Mouse (Mus musculus): Measurements from ENCODE around the gene Pcnx. TPM values are rescaled to one million over a fixed set of nuclear protein-coding genes. Genes with fewer than 3 reads are reported as not detected.
"Not testable (repeated sequence)": the region's sequence is repeated elsewhere in the genome, so short reads cannot be mapped to it uniquely, and the experiment has no call there.

Pcnx gene
- total RNA-seq, 2 experiments from 2014 or later = 59.0 to 63.6 TPM

DNA sequence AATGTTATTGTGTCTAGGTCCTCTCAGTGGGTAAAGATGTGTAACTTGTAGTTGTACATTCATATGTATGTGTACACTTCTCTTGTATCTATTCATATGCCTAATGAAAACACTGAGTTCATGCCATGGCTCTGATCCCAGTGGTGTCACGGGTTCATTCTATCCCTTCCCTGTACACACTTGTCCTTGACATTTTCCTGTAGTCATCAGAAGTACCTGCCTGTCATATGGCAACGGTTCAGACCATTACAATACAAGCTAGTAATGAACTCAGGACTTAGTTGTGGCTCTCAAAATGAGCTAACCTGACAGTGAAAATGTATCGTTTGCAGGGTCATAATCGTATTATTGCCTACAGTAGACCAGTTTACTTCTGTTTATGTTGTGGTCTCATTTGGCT, 98.5 kb downstream of the Pcnx start:
- peak; percentile 48 to 49 for DNase-seq

GRCm38 (mm10) chr12:81965416-81965815, 105.6 kb downstream of the Pcnx start:
- no peak for DNase-seq

DNA sequence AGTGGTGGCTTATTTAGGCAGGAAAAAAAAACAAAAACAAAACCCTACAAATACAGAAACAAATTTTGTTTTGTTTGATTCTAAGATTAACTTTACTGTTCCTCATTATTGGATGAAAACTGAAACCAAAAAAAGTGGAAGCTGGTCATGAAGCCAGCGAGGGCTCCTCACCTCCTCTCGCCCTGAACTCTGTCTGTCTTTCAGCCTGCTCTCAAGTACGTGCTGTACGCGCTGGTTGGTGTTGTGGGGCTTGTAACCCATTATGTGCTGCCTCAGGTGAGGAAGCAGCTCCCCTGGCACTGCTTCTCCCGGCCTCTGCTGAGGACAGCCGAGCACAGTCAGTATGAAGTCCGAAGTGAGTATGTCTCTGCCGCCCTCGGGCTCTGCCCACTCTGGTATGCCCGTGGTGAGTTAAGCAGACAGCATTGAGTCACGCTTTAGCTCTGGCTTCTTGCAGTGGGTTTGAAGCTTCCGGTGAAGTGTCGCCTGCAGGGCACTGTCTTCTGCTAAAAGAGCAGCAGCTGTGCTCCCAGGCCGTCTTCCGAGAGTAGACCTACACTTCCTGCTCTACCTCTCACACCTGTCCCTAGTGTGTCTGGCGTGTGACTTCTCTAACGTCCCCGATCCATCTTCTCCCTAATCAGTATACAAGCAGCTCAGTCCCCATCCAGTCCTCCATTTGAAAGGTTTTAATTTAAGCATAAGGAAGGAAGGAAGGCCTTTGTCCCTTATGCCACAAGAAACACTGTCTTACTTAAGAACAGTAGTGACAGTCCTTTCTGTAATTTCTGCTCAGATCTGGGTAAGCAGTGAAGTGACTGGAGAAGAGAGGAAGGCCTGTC, 111.4 kb downstream of the Pcnx start:
- peak in 1 of 2 experiments; percentile 17 for DNase-seq

DNA sequence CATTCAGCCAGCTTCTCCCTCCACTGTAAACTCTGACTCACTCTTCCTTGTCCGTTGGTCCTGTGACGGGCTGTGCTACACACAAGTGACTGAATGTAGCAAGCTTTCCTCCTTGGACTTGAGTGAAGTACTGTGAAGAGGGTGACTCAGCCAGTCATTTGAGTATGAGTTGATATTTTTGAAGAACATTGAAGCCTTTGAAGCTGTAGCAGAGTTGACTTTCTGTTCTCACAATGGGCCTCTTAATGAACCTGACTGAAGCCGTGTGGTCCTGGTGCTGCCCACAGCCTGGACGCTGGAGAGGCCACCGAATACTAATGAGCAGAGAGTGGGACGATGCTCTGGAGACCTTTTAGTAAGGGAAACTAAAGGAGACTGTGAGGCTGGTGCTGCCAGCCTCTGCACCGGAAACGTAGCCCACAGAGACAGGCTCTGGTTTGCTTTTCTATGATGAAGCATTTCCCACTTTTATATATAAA, 112.1 kb downstream of the Pcnx start:
- DNase-seq = peak in 1 of 2 experiments; percentile 18

DNA sequence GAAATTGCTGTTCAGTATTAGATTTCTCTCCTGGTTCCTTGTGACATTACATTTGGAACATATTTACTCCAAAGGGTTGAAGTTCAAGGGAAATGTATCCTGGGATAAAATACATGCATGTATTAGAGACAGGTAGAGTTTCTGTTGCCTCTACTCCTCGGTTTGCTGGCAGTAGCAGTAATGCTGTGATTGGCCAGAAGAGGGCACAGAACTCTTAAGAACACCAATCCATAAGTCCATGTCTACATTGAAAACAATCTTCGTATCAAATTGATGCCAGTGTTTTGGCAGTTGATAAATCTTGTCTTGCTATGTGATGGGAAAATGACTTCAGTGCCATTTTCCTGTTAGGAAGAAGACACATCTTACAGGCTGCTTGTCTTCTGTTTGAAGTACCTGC, 115.0 kb downstream of the Pcnx start:
- peak in 1 of 2 experiments; percentile 47 for DNase-seq

DNA sequence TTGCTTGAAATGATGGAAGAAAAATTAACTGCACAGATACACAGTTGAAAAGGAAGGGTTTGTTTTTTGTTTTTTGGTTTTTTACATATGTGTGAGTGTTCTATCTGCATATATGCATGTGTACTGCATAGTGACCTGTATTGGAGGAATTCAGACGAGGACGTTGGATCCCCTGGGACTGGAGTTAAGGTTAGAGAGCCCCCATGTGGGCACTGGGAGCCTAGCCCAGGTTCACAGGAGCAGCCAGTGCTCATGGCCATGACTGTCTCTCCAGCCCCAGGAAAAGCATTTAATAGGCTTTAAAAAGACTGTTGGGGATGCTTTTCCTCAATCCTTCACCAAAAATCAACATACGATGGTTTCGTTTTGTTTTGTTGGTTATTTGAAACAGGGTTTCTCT, 117.5 kb downstream of the Pcnx start:
- DNase-seq = no peak

- DNase-seq = no peak
Measured at GRCm38 (mm10) chr12:81979312-81979711, 119.5 kb downstream of the Pcnx start.

GRCm38 (mm10) chr12:81992106-81992505, 132.3 kb downstream of the Pcnx start:
- no peak for DNase-seq

DNA sequence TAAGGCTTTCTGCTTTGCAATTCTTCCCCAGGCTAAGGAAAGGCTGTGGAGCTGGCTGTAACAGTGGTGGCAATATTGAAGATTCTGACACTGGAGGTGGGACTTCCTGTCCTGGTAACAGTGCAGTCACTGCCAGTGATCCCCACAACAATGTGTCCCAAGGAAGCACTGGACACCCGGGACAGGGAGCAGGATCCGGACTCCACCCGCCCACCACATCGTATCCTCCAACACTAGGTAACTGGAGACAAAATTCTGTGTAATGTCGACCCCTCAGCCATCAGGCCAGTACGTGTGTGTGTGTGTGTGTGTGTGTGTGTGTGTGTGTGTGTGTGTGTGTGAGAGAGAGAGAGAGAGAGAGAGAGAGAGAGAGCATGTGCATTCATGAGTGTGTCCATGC, 133.2 kb downstream of the Pcnx start:
- no peak for DNase-seq

DNA sequence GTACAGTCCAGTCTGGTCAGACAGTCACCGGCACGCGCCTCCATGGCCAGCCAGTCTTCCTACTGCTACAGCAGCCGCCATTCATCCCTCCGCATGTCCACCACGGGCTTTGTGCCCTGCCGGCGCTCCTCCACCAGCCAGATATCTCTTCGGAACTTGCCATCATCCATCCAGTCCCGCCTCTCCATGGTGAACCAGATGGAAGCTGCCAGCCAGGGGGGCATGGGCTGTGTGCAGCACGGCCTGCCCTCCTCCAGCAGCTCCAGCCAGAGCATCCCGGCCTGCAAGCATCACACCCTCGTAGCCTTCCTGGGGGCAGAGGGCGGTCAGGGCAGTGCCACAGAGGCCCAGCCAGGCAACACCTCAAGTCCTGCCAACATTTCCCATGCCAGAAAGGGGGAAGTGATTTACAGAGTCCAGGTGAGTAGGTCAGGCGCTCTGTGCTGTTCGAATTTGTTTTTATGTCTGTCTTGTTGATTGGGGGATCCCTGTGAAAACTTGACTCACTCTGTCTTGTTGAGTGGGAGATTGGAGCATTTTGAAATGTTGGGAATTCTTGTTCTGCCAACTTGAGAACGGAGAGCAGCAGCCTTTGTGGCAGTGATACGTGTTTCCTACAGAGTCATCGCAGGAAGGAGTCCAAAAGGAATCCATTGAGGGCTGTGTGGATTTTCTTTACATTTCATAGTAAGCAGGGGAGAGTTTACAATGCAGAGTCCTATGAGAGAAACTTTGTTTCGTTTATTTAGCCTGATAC, 135.3 kb downstream of the Pcnx start:
- DNase-seq = no peak

DNA sequence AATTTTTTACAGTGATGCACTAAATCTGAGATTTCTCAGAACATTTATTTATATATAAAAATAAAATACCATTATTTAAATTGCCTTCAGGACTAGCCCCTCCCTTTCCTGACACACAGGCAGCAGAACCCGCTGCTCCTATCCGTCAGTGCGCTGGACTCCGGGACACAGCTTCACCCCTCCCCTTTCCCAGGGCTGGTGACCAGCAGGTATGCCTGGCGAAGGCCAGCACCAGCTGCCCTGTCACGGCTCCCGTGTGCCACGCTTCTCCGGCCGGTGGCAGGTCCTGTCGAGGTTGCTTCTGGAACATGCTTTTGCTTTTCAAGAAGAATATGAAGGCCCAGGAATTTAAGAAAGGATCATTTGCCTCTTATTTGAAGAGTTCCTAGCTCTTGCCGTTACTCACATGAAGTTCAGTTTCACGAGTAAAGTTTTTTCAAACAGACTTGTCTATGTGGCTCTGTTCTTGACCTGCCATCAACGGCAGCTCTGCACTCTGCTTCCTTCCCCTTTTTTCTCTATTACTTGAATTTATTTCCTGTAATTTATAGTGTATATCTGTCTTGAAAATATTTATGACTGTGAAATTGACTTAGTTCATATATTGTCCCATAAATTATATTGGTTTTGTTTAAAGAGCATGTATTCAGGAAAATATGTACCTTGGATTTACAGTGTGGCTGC, 137.0 kb downstream of the Pcnx start:
- no peak for DNase-seq

DNA sequence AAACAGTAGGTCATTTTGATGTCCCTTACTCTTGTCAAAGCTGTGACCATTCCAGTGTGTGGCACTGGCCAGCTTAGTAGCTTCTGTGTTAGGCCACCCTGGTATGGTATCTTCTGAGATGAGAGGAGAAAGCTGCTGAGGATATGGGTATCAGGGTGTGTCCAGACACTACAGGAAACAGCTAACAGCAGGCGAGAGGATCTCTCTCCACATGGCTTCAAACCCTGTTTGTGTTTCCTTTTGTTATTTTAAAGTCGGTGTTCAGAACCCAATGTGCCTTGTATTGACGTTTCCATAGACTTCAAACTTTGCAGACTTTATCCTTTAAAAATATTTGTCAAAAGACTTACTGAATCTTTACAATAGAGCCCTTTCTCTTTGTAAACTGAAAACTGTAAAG, 137.7 kb downstream of the Pcnx start:
- no peak for DNase-seq

DNA sequence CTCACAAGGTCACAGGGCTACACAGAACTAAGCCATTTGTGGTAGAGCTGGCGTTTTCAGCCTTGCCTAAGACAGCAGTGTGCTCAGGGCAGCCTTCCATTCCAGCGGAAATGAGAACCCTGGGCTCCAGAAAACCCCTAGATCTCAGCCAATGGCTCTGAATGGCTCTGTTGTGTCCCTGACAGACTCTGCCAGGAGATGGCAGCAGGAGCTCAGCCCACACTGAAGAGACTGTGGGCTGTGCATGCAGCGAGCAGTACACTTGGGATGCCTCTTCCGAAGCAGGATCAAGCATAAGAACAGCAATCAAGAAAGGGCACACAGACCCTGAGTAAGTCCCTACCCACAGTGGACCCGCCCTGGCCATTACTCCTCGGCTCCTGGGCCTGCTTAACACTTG, 142.9 kb downstream of the Pcnx start:
- not testable (repeated sequence) for DNase-seq

DNA sequence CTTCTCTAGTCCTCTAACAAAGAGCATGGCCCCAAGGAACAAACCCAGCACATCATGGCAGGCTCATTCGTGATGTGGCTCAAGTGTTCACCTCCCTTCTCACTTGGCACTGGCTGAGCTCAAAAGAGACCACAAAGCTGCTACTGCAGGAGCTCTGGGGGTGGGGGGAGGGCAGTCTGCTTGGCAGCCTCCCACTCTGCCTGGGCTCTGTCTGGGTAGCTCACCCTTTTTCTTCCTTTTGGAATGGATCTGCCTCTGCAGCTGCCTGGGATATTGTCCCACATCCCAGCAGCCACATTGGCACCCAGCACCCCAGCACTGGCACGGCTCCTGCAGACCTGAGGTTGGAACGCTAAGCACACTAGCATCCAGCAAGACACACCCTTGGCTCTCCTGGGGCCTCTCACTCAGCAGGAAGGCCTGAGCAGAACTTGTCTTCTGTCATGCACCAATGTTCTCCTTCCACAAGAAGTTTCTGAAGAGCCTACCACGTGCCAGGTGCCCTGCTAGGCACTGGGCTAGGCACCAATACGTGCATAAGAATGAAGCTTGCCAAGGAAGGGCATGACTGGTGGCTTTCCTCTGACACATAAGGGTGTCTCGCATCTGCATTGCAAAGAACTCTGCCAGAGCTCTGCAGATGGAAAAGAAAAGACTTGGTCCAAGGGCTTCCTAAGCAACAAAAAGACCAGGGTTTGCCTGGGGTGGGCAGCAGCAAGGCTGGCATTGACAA, 166.2 kb downstream of the Pcnx start:
- DNase-seq = not testable (repeated sequence)

DNA sequence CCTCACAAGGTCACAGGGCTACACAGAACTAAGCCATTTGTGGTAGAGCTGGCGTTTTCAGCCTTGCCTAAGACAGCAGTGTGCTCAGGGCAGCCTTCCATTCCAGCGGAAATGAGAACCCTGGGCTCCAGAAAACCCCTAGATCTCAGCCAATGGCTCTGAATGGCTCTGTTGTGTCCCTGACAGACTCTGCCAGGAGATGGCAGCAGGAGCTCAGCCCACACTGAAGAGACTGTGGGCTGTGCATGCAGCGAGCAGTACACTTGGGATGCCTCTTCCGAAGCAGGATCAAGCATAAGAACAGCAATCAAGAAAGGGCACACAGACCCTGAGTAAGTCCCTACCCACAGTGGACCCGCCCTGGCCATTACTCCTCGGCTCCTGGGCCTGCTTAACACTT, 173.7 kb downstream of the Pcnx start:
- not testable (repeated sequence) for DNase-seq

GRCm38 (mm10) chr12:82033973-82034372, 174.2 kb downstream of the Pcnx start:
- DNase-seq = not testable (repeated sequence)

- DNase-seq = not testable (repeated sequence)
Measured at GRCm38 (mm10) chr12:82044078-82044477, 184.3 kb downstream of the Pcnx start.

Data from heart, adult 18-20 months (tissue).